Mouse (Mus musculus) MEL (cell line): ENCODE measurements around the gene Klhl12. TPM values are rescaled to one million over a fixed set of nuclear protein-coding genes. Genes with fewer than 3 reads are reported as not detected.

Source experiments
- DNase-seq: peaks from one replicate; pipeline ENCODE4 v3.0.0; 2011; ENCODE audit warnings: low read depth, low spot score
- H3K27ac ChIP-seq: 2 replicates; pipeline ENCODE4 v1.5.1; 2012; ENCODE audit warnings: low read depth, mild to moderate bottlenecking, control low read depth, low read length, moderate library complexity; ENCODE audit not compliant: control insufficient read depth
- H3K27me3 ChIP-seq, 2 experiments: fragments of 150-350 bp in 1 of 2; sonication (generic) in 1 of 2; 2 replicates each; pipeline ENCODE4 v1.6.1; 2012; ENCODE audit warnings: low read length in 2 of 2, mild to moderate bottlenecking in 2 of 2, improper control_type of control experiment in 1 of 2, moderate library complexity in 1 of 2; ENCODE audit not compliant: insufficient read depth in 2 of 2, control insufficient read depth in 1 of 2
- H3K36me3 ChIP-seq, 2 experiments: 2 replicates each; pipeline ENCODE4 v1.6.1; 2012 to 2014; ENCODE audit warnings: low read length in 2 of 2, improper control_type of control experiment in 1 of 2, inconsistent platforms in 1 of 2, mild to moderate bottlenecking in 1 of 2; ENCODE audit not compliant: insufficient read depth in 2 of 2, control insufficient read depth in 1 of 2
- H3K4me1 ChIP-seq, 2 experiments: fragments of 150-350 bp in 1 of 2; sonication (generic) in 1 of 2; 2 replicates each; pipeline ENCODE4 v1.6.1; 2012; ENCODE audit warnings: low read length in 2 of 2, improper control_type of control experiment in 1 of 2, mild to moderate bottlenecking in 1 of 2; ENCODE audit not compliant: insufficient read depth in 2 of 2, control insufficient read depth in 1 of 2
- H3K4me3 ChIP-seq, 2 experiments: fragments of 150-350 bp in 1 of 2; sonication (generic) in 1 of 2; 2 replicates each; pipeline ENCODE4 v1.5.1; 2012; ENCODE audit warnings: low read depth in 2 of 2, low read length in 2 of 2, mild to moderate bottlenecking in 2 of 2, moderate library complexity in 2 of 2, control low read depth in 1 of 2, improper control_type of control experiment in 1 of 2; ENCODE audit not compliant: control insufficient read depth in 1 of 2, insufficient read depth in 1 of 2
- H3K79me2 ChIP-seq: 2 replicates; pipeline ENCODE4 v1.6.1; 2012; ENCODE audit warnings: mild to moderate bottlenecking, low read length, moderate library complexity; ENCODE audit not compliant: control insufficient read depth, poor library complexity, insufficient read depth
- H3K9ac ChIP-seq: 2 replicates; pipeline ENCODE4 v1.6.1; 2012; ENCODE audit warnings: low read depth, mild to moderate bottlenecking, control low read depth, low read length, moderate library complexity; ENCODE audit not compliant: control insufficient read depth, poor library complexity, severe bottlenecking
- H3K9me3 ChIP-seq: fragments of 150-350 bp; sonication (generic); replicated peaks from 2 replicates; pipeline ENCODE4 v1.6.1; 2012; ENCODE audit warnings: mild to moderate bottlenecking, low read length, improper control_type of control experiment, moderate library complexity; ENCODE audit not compliant: insufficient read depth
- BHLHE40 ChIP-seq: IDR thresholded peaks from 2 replicates; pipeline ENCODE4 v1.6.1; 2012; ENCODE audit warnings: low read depth, mild to moderate bottlenecking, inconsistent platforms, low read length, improper control_type of control experiment, borderline replicate concordance
- CHD2 ChIP-seq: IDR thresholded peaks from 2 replicates; pipeline ENCODE4 v1.6.1; 2011; ENCODE audit warnings: low read length, improper control_type of control experiment
- CTCF ChIP-seq, 3 experiments: IDR thresholded peaks in 2 of 3; conservative IDR thresholded peaks in 1 of 3; 2 replicates each; pipeline ENCODE4 v1.5.1; 2011 to 2012; ENCODE audit warnings: low read length in 3 of 3, low read depth in 2 of 3, mild to moderate bottlenecking in 2 of 3, improper control_type of control experiment in 1 of 3, inconsistent platforms in 1 of 3, mixed read lengths in 1 of 3, moderate library complexity in 1 of 3; ENCODE audit not compliant: control insufficient read depth in 1 of 3, insufficient read depth in 1 of 3, poor library complexity in 1 of 3, severe bottlenecking in 1 of 3
- E2F4 ChIP-seq: IDR thresholded peaks from 2 replicates; pipeline ENCODE4 v1.6.1; 2011; ENCODE audit warnings: low read depth, low read length, improper control_type of control experiment, borderline replicate concordance
- ELF1 ChIP-seq: IDR thresholded peaks from 2 replicates; pipeline ENCODE4 v1.6.1; 2014; ENCODE audit warnings: low read depth, mild to moderate bottlenecking, inconsistent platforms, low read length, improper control_type of control experiment, moderate library complexity
- EP300 ChIP-seq, 2 experiments: IDR thresholded peaks; 2 replicates each; pipeline ENCODE4 v1.6.1; 2011; ENCODE audit warnings: improper control_type of control experiment in 2 of 2, low read length in 2 of 2, low read depth in 1 of 2, mild to moderate bottlenecking in 1 of 2
- ETS1 ChIP-seq: IDR thresholded peaks from 2 replicates; pipeline ENCODE4 v1.6.1; 2012; ENCODE audit warnings: low read depth, mild to moderate bottlenecking, inconsistent platforms, low read length, improper control_type of control experiment, moderate library complexity
- GABPA ChIP-seq: IDR thresholded peaks from 2 replicates; pipeline ENCODE4 v1.6.1; 2012; ENCODE audit warnings: low read depth, mild to moderate bottlenecking, inconsistent platforms, low read length, improper control_type of control experiment, moderate library complexity
- GATA1 ChIP-seq: IDR thresholded peaks from 2 replicates; pipeline ENCODE4 v1.6.1; 2011; ENCODE audit warnings: low read depth, low read length, improper control_type of control experiment
- JUND ChIP-seq: IDR thresholded peaks from 2 replicates; pipeline ENCODE4 v1.6.1; 2011; ENCODE audit warnings: low read depth, mild to moderate bottlenecking, improper control_type of control experiment, low read length
- KAT2A ChIP-seq: conservative IDR thresholded peaks from 2 replicates; pipeline ENCODE4 v1.6.1; 2012; ENCODE audit warnings: low read depth, low read length, improper control_type of control experiment, inconsistent platforms
- MAFK ChIP-seq: IDR thresholded peaks from 2 replicates; pipeline ENCODE4 v1.6.1; 2011; ENCODE audit warnings: low read depth, mild to moderate bottlenecking, low read length, improper control_type of control experiment, borderline replicate concordance
- MAZ ChIP-seq: IDR thresholded peaks from 2 replicates; pipeline ENCODE4 v1.6.1; 2012; ENCODE audit warnings: low read depth, mild to moderate bottlenecking, inconsistent platforms, low read length, improper control_type of control experiment
- MXI1 ChIP-seq: IDR thresholded peaks from 2 replicates; pipeline ENCODE4 v1.6.1; 2011; ENCODE audit warnings: mild to moderate bottlenecking, low read depth, low read length, improper control_type of control experiment
- MYB ChIP-seq: IDR thresholded peaks from 2 replicates; pipeline ENCODE4 v1.6.1; 2011; ENCODE audit warnings: mild to moderate bottlenecking, low read depth, low read length, improper control_type of control experiment
- MYC ChIP-seq: IDR thresholded peaks from 2 replicates; pipeline ENCODE4 v1.6.1; 2011; ENCODE audit warnings: low read depth, mild to moderate bottlenecking, low read length, improper control_type of control experiment, moderate library complexity
- NELFE ChIP-seq: IDR thresholded peaks from 2 replicates; pipeline ENCODE4 v1.6.1; 2011; ENCODE audit warnings: low read depth, low read length, improper control_type of control experiment
- TAL1 ChIP-seq: IDR thresholded peaks from 2 replicates; pipeline ENCODE4 v1.6.1; 2012; ENCODE audit warnings: mild to moderate bottlenecking, inconsistent platforms, low read length, moderate library complexity, mixed read lengths
- TBP ChIP-seq: IDR thresholded peaks from 2 replicates; pipeline ENCODE4 v1.8.0; 2011; ENCODE audit warnings: low read depth, low read length, improper control_type of control experiment
- TCF12 ChIP-seq: IDR thresholded peaks from 2 replicates; pipeline ENCODE4 v1.6.1; 2014; ENCODE audit warnings: low read depth, mild to moderate bottlenecking, inconsistent platforms, low read length, improper control_type of control experiment, moderate library complexity
- USF1 ChIP-seq: IDR thresholded peaks from 2 replicates; pipeline ENCODE4 v1.6.1; 2014; ENCODE audit warnings: low read depth, mild to moderate bottlenecking, inconsistent platforms, low read length, improper control_type of control experiment, moderate library complexity
- ZMIZ1 ChIP-seq: IDR thresholded peaks from 2 replicates; pipeline ENCODE4 v1.6.1; 2012; ENCODE audit warnings: low read depth, mild to moderate bottlenecking, inconsistent platforms, low read length, improper control_type of control experiment, moderate library complexity
- ZNF384 ChIP-seq: IDR thresholded peaks from 2 replicates; pipeline ENCODE4 v1.6.1; 2012; ENCODE audit warnings: low read depth, mild to moderate bottlenecking, inconsistent platforms, low read length, improper control_type of control experiment
- polyA plus RNA-seq, 2 experiments: library from polyadenylated mRNA; stranded (reverse) in 1 of 2; unstranded in 1 of 2; fragments of >175 nt in 1 of 2; fragments of >200 nt in 1 of 2; gene quantifications; 2 replicates each; pipeline versions ENCODE4 v1.2.1 to v1.2.4; 2012; ENCODE audit warnings: low replicate concordance in 2 of 2, low read depth in 1 of 2; ENCODE audit not compliant: insufficient read length in 2 of 2, insufficient read depth in 1 of 2, missing spikeins in 1 of 2
- total RNA-seq: library from RNA; depleted of rRNA; stranded (reverse); fragments of 300-350 nt; gene quantifications from 2 replicates; pipeline ENCODE4 v1.2.3, GENCODE M21; 2012

The Klhl12 gene
- total and polyA plus RNA-seq, 3 experiments, result 20.8 to 26.4 TPM; not detected in 1

DNA sequence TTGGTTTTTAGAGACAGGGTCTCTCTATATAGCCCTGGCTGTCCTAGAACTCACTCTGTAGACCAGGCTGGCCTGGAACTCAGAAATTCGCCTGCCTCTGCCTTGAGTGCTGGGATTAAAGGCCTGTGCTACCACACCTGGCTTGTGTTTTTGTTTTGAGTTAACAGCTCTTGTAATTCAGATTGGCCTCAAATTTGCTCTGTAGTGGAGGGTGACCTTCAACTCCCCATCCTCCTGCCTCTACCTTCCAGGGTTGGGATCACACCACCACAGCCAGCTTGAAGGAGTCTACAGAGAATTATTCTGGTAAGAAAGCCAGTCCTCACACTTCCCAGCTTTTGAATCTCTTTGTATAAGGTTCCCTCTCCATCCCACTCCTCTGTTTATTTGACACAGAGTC is 45.6 kb downstream of the Klhl12 start:
- no peak for TF ChIP-seq MAZ
- no peak for TF ChIP-seq TBP
- TF ChIP-seq JUND, result no peak
- no peak for TF ChIP-seq EP300 (IDR thresholded peaks at IDR 0.05; ENCODE audit: low read depth in 1 of 2, low read length in 2 of 2)
- TF ChIP-seq E2F4, result no peak
- no peak for TF ChIP-seq GABPA
- TF ChIP-seq MYB, result no peak
- no peak for TF ChIP-seq ZMIZ1
- no peak for TF ChIP-seq USF1
- DNase-seq, result no peak
- peaks cover 2 to 3% of the 10 kb centered on the region in 2 experiments; a peak in 3 of 4 replicates for H3K36me3 ChIP-seq

DNA sequence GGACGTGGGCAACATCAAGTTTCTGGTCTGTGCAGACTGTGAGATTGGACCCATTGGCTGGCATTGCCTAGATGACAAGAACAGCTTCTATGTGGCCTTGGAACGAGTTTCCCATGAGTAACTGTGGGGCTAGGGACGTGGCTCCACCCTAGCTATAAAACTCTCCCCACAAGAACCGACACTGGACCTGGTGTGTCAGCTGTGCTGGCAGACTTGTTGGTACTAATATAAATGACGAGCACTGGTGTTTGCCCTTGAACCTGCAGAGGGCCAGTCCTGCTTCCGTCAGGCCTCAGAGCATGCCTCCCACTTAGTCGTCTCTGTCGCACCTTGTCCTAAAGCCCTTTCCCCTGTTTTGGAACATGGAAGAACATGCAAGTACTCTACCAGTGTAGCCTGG is 50.9 kb downstream of the Klhl12 start:
- DNase-seq, result no peak
- H3K9me3 ChIP-seq, result no peaks in the 10 kb centered on the region
- no peak for TF ChIP-seq MYC
- TF ChIP-seq TBP, result no peak
- TF ChIP-seq BHLHE40, result no peak
- no peak for TF ChIP-seq NELFE
- no peak for TF ChIP-seq CTCF (IDR thresholded peaks at IDR 0.05 in 2 of 3, conservative IDR thresholded peaks at IDR 0.05 in 1 of 3; ENCODE audit: control insufficient read depth in 1 of 3, insufficient read depth in 1 of 3, low read depth in 2 of 3, low read length in 3 of 3, poor library complexity in 1 of 3, severe bottlenecking in 1 of 3)
- TF ChIP-seq JUND, result no peak
- TF ChIP-seq TAL1, result no peak
- no peak for TF ChIP-seq GATA1
- no peak for TF ChIP-seq EP300 (IDR thresholded peaks at IDR 0.05; ENCODE audit: low read depth in 1 of 2, low read length in 2 of 2)
- TF ChIP-seq MXI1, result no peak
- TF ChIP-seq TCF12, result no peak
- no peak for TF ChIP-seq GABPA
- TF ChIP-seq E2F4, result no peak
- no peak for TF ChIP-seq ZNF384
- no peak for TF ChIP-seq ELF1
- TF ChIP-seq ETS1, result no peak
- TF ChIP-seq CHD2, result no peak
- TF ChIP-seq MAFK, result no peak
- no peak for TF ChIP-seq KAT2A
- no peaks in the 10 kb centered on the region for H3K27me3 ChIP-seq
- H3K79me2 ChIP-seq, result peaks cover 5% of the 10 kb centered on the region; the same call in 1 of the 2 replicates
- H3K36me3 ChIP-seq, result peaks cover 0 to 5% of the 10 kb centered on the region in 2 experiments; a peak in 2 of 4 replicates
- no peak overlapping the region for H3K9ac ChIP-seq
- peaks cover 0 to 2% of the 10 kb centered on the region in 2 experiments; a peak in 2 of 4 replicates for H3K4me1 ChIP-seq
- no peak overlapping the region for H3K4me3 ChIP-seq
- H3K27ac ChIP-seq, result no peak overlapping the region

More for the DNA sequence above, 45.6 kb downstream of the Klhl12 start:
- Histone ChIP-seq H3K27me3 (no peaks in the 10 kb centered on the region), H3K4me3 (no peak overlapping the region), H3K79me2 (peaks cover 32% of the 10 kb centered on the region), H3K9ac (no peak overlapping the region), H3K4me1 (peaks cover under 1 to 3% of the 10 kb centered on the region in 2 experiments; a peak in 2 of 4 replicates), H3K27ac (no peak overlapping the region), H3K9me3 (no peaks in the 10 kb centered on the region)
